Mouse (Mus musculus) induced T-regulatory cell, adult 2 months (primary cell): ENCODE data around the gene Ifitm5.
A peak's percentile ranks its signal among the peaks of the same experiment; 100 is the strongest.

Experiments used
- DNase-seq: peaks from one replicate; pipeline ENCODE4 v3.0.0-alpha.2; 2012; ENCODE audit warnings: low read depth

The Ifitm5 gene

DNA sequence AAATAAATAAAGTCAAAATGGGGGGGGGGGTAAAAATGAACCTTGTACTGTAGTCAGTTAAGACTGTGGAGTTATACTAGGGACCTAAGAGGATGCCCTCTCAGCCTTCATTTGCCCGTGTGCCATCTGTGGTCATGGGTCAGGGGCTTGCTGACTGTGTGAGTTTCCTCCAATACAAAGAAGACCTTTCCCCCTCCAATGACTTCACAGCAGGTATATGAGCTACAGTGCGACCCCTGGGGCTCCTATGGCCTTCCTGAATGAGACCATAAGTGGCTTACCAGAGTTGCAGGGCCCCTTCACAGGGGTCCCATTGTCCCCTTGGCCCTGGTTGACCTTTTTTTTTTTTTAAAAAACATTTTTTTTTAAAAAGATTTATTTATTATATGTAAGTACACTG lies 11.3 kb upstream of the Ifitm5 start:
- DNase-seq, result no peak

GRCm38 (mm10) chr7:140960026-140960425 lies 9.9 kb upstream of the Ifitm5 start:
- no peak for DNase-seq

DNA sequence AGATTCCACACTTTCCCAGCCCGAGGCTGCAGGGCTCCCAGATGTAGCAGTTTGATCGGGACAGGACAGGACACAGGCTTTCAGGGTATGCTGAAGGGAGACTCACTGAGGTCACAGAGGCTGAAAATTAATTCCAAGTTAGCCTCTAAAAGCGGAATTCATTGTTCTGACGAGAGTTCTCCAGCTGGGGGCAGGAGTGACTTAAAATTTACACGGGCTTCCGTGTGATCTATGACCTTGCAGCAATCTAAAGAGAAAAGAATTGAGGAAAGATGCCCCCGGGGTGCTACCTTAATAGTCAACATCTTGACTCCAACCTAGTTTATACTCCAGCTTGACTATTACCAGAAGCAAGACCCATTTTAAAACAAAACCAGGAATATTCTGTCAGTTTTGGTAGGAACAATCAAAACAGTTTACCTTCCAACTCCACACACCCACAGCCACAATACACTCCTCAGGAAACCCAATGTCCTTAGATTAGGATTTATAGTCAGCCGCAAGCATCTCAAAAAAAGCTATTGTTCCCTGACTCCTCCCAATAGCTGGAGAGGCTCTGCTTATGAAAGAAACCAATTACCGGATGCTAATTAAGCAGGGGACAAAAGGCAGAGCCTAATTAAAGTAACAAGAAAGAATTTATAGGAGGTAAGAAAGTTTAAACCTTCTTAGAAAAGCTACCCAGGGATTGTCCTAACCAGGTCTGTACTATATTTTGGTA lies 9.2 kb upstream of the Ifitm5 start:
- DNase-seq, result peak; percentile 82

GRCm38 (mm10) chr7:140956556-140956869 lies 6.4 kb upstream of the Ifitm5 start:
- DNase-seq, result no peak

- peak; percentile 55 for DNase-seq
Observed at GRCm38 (mm10) chr7:140955758-140956555, 5.9 kb upstream of the Ifitm5 start, which contains the start of the genes Gm45717 and Ifitm2. Gene Gm45717, minus strand, starts transcription at chr7:140955937. Gene Ifitm2, minus strand, starts transcription at chr7:140955987.

GRCm38 (mm10) chr7:140955342-140955741 lies 5.3 kb upstream of the Ifitm5 start:
- peak; percentile 66 for DNase-seq

- DNase-seq, result peak; percentile 56
Observed at GRCm38 (mm10) chr7:140954733-140955071, 4.6 kb upstream of the Ifitm5 start.

DNA sequence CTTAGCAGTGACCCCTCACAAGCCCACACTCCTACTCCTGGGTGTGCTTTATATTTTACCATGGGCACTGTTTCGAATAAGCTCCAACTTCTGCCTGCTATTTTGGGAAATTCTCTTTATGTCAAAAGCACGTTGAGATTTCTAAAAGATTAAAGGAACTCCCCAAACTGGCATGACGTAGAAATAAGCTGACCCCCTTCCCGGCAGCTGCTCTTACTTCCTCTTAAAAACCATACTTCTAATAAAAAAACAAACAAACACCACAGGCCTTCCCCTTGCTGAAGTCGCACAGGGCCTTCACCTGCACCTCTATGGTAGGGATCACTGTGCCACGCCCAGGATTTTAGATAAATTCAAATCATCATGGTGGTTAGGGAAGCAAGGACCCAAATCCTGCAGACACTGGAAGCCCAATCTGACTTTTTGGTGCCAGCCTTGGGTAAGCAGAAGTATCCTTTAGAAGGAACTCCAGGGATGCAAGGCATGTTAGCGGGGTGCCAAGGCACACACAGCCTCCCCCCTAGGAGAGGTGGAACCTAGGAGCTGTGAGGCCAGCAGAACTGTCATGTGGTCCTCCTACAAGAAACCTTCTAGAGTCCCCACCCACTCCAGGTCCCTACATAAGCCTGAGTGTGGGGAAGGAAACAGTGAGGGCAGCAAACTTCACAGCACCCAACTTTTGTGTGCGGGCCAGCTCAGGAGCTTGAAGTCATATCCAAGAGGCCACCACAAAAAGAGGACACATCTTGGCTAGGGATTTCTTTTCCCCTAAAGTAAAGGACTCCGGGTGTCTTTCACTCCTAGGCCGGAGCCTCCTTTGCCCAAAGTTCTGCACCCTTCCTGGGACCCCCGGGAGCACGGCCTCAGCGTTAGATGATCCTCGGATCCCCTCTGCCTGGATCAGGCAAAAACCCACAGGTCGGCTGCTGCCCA lies 4.0 kb upstream of the Ifitm5 start:
- no peak for DNase-seq

- DNase-seq, result no peak
Observed at GRCm38 (mm10) chr7:140953133-140953532, 3.0 kb upstream of the Ifitm5 start.

GRCm38 (mm10) chr7:140952441-140952840 lies 2.4 kb upstream of the Ifitm5 start:
- no peak for DNase-seq

DNA sequence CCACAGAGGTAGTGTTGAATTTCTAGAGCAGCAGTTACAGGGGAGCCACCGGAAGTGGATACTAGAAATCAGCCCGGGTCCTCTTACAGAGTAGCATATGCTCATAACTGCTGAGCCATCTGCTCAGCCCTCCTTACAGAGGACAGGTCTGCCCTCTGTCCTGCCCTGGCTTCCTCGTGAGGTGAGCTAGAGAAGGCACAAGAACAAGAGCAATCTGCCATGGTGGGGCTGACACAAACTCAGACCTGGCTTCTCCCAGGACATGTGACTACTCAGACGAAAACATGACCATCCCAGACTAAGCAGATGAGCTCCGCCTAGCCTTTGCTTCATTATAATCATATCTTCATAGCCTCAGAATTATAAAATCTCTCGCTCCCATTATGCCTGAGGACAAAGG lies 1.7 kb upstream of the Ifitm5 start:
- no peak for DNase-seq

DNA sequence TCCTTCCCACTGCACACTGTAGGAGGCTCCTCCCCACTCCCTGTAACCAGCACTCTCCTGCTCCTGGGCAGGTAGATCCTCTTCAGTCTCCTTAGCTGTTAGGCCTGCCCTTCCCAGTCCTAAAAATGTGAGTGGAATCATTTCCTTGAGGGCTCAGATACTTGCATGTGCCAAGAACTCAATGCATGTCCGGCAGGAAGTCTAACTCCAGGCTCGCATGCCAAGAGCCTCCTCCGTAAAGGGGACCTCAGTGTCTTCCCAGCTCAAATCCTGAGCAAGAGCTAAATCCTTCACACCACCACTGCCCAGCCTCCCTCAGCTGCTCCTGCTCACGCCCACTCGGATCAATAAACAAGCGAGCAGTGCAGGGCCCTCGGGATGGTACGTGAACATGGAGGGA lies 960 bp upstream of the Ifitm5 start:
- DNase-seq, result no peak

DNA sequence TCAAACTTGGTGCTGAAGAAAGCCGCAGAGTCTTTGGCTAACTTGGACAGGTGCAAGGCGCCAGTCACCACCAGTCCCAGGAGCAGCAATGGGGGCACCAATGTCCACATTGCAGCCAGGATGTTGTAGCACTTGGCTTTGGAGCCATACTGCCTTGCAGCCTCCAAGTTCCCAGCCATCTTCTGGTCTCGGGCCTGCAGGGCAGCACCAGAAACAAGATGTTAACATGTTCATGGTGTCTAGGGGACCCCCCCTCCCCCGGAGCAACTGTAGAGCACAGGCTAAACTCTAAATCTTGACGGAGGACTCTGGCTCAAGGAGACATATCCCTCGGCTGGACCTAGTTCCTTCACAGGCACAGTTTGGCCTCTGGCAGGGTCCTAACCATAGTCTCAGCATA lies 836 bp downstream of the Ifitm5 start:
- DNase-seq, result no peak

- no peak for DNase-seq
Observed at GRCm38 (mm10) chr7:140948161-140948560, 1.9 kb downstream of the Ifitm5 start.

GRCm38 (mm10) chr7:140946980-140947379 lies 3.1 kb downstream of the Ifitm5 start:
- DNase-seq, result peak; percentile 81

GRCm38 (mm10) chr7:140946311-140946710 lies 3.8 kb downstream of the Ifitm5 start:
- no peak for DNase-seq

- DNase-seq, result no peak
Observed at GRCm38 (mm10) chr7:140945247-140945646, 4.8 kb downstream of the Ifitm5 start.

DNA sequence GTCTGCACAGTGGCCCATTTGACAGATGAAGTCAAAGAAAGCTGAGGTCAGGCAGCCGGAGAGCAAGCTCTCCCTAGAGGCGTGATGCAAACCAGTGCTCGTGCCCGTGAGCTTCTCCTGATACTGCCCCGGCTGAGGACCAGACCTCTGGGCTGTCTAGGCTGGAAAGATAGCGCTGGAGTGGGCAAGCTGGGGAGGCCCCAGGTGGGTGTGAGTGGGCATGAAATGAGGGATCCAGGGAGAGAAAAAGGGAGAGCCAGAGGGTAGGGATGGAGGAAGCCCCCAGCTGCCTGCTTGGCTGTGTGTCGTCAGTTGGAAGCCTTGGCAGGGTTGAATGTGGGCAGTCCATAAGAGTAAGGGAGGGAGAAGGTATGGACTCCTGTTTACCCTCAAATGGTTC lies 5.9 kb downstream of the Ifitm5 start:
- no peak for DNase-seq

- DNase-seq, result no peak
Observed at GRCm38 (mm10) chr7:140943356-140943755, 6.7 kb downstream of the Ifitm5 start.

- peak; percentile 34 for DNase-seq
Observed at GRCm38 (mm10) chr7:140942811-140943210, 7.3 kb downstream of the Ifitm5 start.

DNA sequence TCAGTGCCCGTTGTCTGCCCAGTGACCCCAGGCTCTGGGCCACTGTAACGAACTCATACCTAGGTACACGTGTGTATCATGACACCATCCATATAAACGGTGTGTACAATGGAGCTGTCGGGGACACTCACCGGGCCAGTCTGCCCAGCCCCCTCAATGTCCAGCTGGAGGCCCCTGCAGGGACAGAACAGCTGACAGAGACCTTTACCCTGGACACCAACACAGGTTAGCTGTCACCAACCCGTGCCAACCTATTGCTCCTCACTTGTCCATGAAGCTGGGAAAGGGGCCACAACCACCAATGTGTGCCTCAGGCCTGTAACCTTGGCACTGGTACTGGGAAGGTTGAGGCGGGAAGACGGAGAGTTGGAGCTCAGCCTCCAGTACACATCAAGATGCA lies 7.8 kb downstream of the Ifitm5 start:
- peak; percentile 43 for DNase-seq

GRCm38 (mm10) chr7:140941222-140942051 lies 8.7 kb downstream of the Ifitm5 start, which contains the start of gene Pgghg:
Gene Pgghg, plus strand, starts transcription at chr7:140941391.
- DNase-seq, result peak; percentile 93
